Mouse (Mus musculus) bone marrow, adult 2 months (tissue): Measurements from ENCODE around the gene Prrt1.

Source experiments
- CTCF ChIP-seq: fragments of 200-500 bp; IDR thresholded peaks from 2 replicates; pipeline ENCODE4 v1.5.1; 2011; ENCODE audit warnings: low read length, control low read depth; ENCODE audit not compliant: control insufficient read depth, insufficient read depth
- POLR2A ChIP-seq: fragments of 200-500 bp; IDR thresholded peaks from 2 replicates; pipeline ENCODE4 v1.6.1; 2011; ENCODE audit warnings: low read depth, mild to moderate bottlenecking, control low read depth, low read length, borderline replicate concordance; ENCODE audit not compliant: control insufficient read depth

DNA sequence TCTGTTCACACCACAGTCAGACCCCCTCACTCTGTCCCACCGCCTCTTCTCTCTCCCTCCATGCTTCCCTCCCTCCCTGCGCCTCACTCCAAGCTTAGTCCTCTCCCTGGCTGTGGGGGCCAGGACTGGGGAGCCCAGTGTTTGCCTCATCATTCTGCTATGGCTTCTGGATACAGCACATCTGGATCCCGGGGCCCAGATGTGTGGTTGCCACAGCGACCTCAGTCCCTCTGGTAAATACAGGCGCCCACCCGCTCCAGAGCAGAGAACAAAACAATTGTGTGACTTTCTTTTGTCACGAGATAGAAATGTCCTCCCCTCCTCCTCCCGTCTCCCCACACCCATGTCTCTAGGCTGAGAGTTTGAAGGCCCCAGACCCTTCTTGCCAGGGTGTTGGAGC is 27.3 kb downstream of the Prrt1 start:
- TF ChIP-seq CTCF, result no peak
- TF ChIP-seq POLR2A, result no peak
